Mouse (Mus musculus): ENCODE measurements around the gene Aqp5. TPM values are rescaled to one million over a fixed set of nuclear protein-coding genes. Genes with fewer than 3 reads are reported as not detected.

The Aqp5 gene
- polyA plus RNA-seq, 1 experiment from 2014 or later = 1.1 TPM

GRCm38 (mm10) chr15:99637405-99638123 is 47.0 kb downstream of the Aqp5 start:
- no peak overlapping the region; the same call in 1 of the 2 replicates for H3K4me3 ChIP-seq (ENCODE audit: low read depth, low read length)
- H3K9me3 ChIP-seq (replicated peaks; ENCODE audit: control insufficient read depth, low read length, poor library complexity, severe bottlenecking) = no peaks in the 10 kb centered on the region
- H3K36me3 ChIP-seq (ENCODE audit: control insufficient read depth, insufficient read depth, low read length) = no peaks in the 10 kb centered on the region
- ATAC-seq = peak; percentile 45; the same call in 1 of the 2 replicates
- peak overlapping the region; percentile 89 for H3K27ac ChIP-seq (ENCODE audit: low read length)
- H3K4me1 ChIP-seq (ENCODE audit: control insufficient read depth, insufficient read depth, low read length) = peaks cover 15% of the 10 kb centered on the region
- peak overlapping the region; percentile 36 for H3K4me2 ChIP-seq (ENCODE audit: low read length)
- peak overlapping the region; percentile 55; the same call in 1 of the 2 replicates for H3K9ac ChIP-seq (ENCODE audit: low read depth, low read length)
- 29% methylated on average over 12 of the region's 12 CpGs for WGBS
- no peaks in the 10 kb centered on the region for H3K27me3 ChIP-seq (ENCODE audit: control insufficient read depth, insufficient read depth, low read depth, low read length)

- 59% methylated on average over 5 of the region's 5 CpGs for WGBS
- peak overlapping the region; percentile 89 for H3K27ac ChIP-seq (ENCODE audit: low read length)
- no peak overlapping the region for H3K4me3 ChIP-seq (ENCODE audit: low read depth, low read length)
- ATAC-seq = no peak
- no peaks in the 10 kb centered on the region for H3K9me3 ChIP-seq (replicated peaks; ENCODE audit: control insufficient read depth, low read length, poor library complexity, severe bottlenecking)
- H3K36me3 ChIP-seq (ENCODE audit: control insufficient read depth, insufficient read depth, low read length) = no peaks in the 10 kb centered on the region
- H3K27me3 ChIP-seq (ENCODE audit: control insufficient read depth, insufficient read depth, low read depth, low read length) = no peaks in the 10 kb centered on the region
- H3K4me2 ChIP-seq (ENCODE audit: low read length) = no peak overlapping the region
- peaks cover 15% of the 10 kb centered on the region for H3K4me1 ChIP-seq (ENCODE audit: control insufficient read depth, insufficient read depth, low read length)
- H3K9ac ChIP-seq (ENCODE audit: low read depth, low read length) = no peak overlapping the region
Observed at GRCm38 (mm10) chr15:99638124-99638485, 47.5 kb downstream of the Aqp5 start.

GRCm38 (mm10) chr15:99642622-99643021 is 52.0 kb downstream of the Aqp5 start:
- H3K4me2 ChIP-seq (ENCODE audit: low read length) = no peak overlapping the region
- no peaks in the 10 kb centered on the region for H3K36me3 ChIP-seq (ENCODE audit: control insufficient read depth, insufficient read depth, low read length)
- H3K4me1 ChIP-seq (ENCODE audit: control insufficient read depth, insufficient read depth, low read length) = peaks cover 20% of the 10 kb centered on the region
- ATAC-seq = no peak
- WGBS = 69% methylated on average over 6 of the region's 6 CpGs
- no peak overlapping the region for H3K9ac ChIP-seq (ENCODE audit: low read depth, low read length)
- no peak overlapping the region for H3K27ac ChIP-seq (ENCODE audit: low read length)
- H3K9me3 ChIP-seq (replicated peaks; ENCODE audit: control insufficient read depth, low read length, poor library complexity, severe bottlenecking) = no peaks in the 10 kb centered on the region
- no peaks in the 10 kb centered on the region for H3K27me3 ChIP-seq (ENCODE audit: control insufficient read depth, insufficient read depth, low read depth, low read length)
- H3K4me3 ChIP-seq (ENCODE audit: low read depth, low read length) = no peak overlapping the region

GRCm38 (mm10) chr15:99643832-99644231 is 53.2 kb downstream of the Aqp5 start:
- WGBS = 68% methylated on average over 10 of the region's 10 CpGs
- Histone ChIP-seq H3K36me3 (ENCODE audit: control insufficient read depth, insufficient read depth, low read length) (no peaks in the 10 kb centered on the region), H3K4me3 (ENCODE audit: low read depth, low read length) (no peak overlapping the region), H3K9me3 (replicated peaks; ENCODE audit: control insufficient read depth, low read length, poor library complexity, severe bottlenecking) (no peaks in the 10 kb centered on the region), H3K9ac (ENCODE audit: low read depth, low read length) (no peak overlapping the region), H3K4me2 (ENCODE audit: low read length) (no peak overlapping the region), H3K4me1 (ENCODE audit: control insufficient read depth, insufficient read depth, low read length) (peaks cover 23% of the 10 kb centered on the region), H3K27me3 (ENCODE audit: control insufficient read depth, insufficient read depth, low read depth, low read length) (no peaks in the 10 kb centered on the region), H3K27ac (ENCODE audit: low read length) (no peak overlapping the region)
- ATAC-seq = no peak

Other genes starting within 250 kb of the Aqp5 start
- gene Fmnl3, start 220.3 kb upstream of the Aqp5 start, polyA plus RNA-seq (2015; fragmentation: Nextera tagmentation; extraction: Ambion mirVana) = 7.9 and 8.0 TPM in 2 replicates
- gene Tmbim6, start 197.9 kb upstream of the Aqp5 start, polyA plus RNA-seq (2015; fragmentation: Nextera tagmentation; extraction: Ambion mirVana) = 279 and 310 TPM in 2 replicates
- gene Nckap5l, start 133.0 kb upstream of the Aqp5 start, polyA plus RNA-seq (2015; fragmentation: Nextera tagmentation; extraction: Ambion mirVana) = 16.2 and 17.1 TPM in 2 replicates
- gene Bcdin3d, start 116.1 kb upstream of the Aqp5 start, polyA plus RNA-seq (2015; fragmentation: Nextera tagmentation; extraction: Ambion mirVana) = 19.0 and 21.6 TPM in 2 replicates
- 50.3 and 65.8 TPM in 2 replicates for gene Faim2, start 62.6 kb upstream of the Aqp5 start, polyA plus RNA-seq (2015; fragmentation: Nextera tagmentation; extraction: Ambion mirVana)
- gene Aqp2, start 11.7 kb upstream of the Aqp5 start, polyA plus RNA-seq (2015; fragmentation: Nextera tagmentation; extraction: Ambion mirVana) = not detected in 2 replicates
- gene Aqp6, start 10.6 kb downstream of the Aqp5 start, polyA plus RNA-seq (2015; fragmentation: Nextera tagmentation; extraction: Ambion mirVana) = 0.15 and 0.28 TPM in 2 replicates
- 39.0 and 48.9 TPM in 2 replicates for gene Racgap1, start 60.9 kb downstream of the Aqp5 start, polyA plus RNA-seq (2015; fragmentation: Nextera tagmentation; extraction: Ambion mirVana)
- 47.9 and 53.9 TPM in 2 replicates for gene Asic1, start 79.6 kb downstream of the Aqp5 start, polyA plus RNA-seq (2015; fragmentation: Nextera tagmentation; extraction: Ambion mirVana)
- 86.0 and 110 TPM in 2 replicates for gene Smarcd1, start 111.3 kb downstream of the Aqp5 start, polyA plus RNA-seq (2015; fragmentation: Nextera tagmentation; extraction: Ambion mirVana)
- gene Gm17349, start 114.7 kb downstream of the Aqp5 start, polyA plus RNA-seq (2015; fragmentation: Nextera tagmentation; extraction: Ambion mirVana) = not detected in 2 replicates
- 1.4 and 1.7 TPM in 2 replicates for gene Gpd1, start 126.7 kb downstream of the Aqp5 start, polyA plus RNA-seq (2015; fragmentation: Nextera tagmentation; extraction: Ambion mirVana)
- gene Cox14, start 134.8 kb downstream of the Aqp5 start, polyA plus RNA-seq (2015; fragmentation: Nextera tagmentation; extraction: Ambion mirVana) = 142 and 164 TPM in 2 replicates
- 79.7 and 83.8 TPM in 2 replicates for gene Cers5, start 182.1 kb downstream of the Aqp5 start, polyA plus RNA-seq (2015; fragmentation: Nextera tagmentation; extraction: Ambion mirVana)